Mouse (Mus musculus) T-cell, adult 66 days (primary cell): ENCODE measurements around the gene Slc16a2. TPM values are rescaled to one million over a fixed set of nuclear protein-coding genes. Genes with fewer than 3 reads are reported as not detected.

ENCODE experiments used
- total RNA-seq, 2 experiments: library from RNA; stranded (reverse); gene quantifications; 3 replicates in 1 of 2; 4 replicates in 1 of 2; pipeline ENCODE4 v1.2.4; 2023

Gene Slc16a2
- under 1 TPM; 0.41 to 0.92 TPM for total RNA-seq

DNA sequence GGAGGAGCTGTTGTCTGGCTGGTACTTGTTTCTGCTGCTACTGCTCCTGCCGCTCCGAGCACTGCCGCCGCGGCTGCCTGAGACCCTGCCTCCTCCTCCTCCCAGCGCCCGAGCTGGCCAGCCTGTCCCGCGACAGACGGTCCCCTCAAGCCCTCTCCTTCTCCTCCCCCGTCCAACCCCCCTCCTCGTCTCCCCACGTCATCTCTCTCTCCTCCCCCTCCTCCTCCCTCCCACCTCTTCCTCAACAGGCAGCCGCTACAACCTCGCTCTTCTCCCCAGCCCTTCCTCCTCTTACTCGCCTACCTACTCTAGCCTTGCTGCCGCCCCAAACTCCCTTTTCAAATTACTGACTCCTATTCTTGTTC is at the start of gene Slc16a2:
TSS of gene Slc16a2 (minus strand) at position 152 of the 365 bp plus-strand sequence.

Other genes with a start within 250 kb of the Slc16a2 start
- not detected for gene Zcchc13, start 191.4 kb downstream of the Slc16a2 start, total RNA-seq
- 100 to 1,000 TPM in 1 of 2 experiments, 10 to 100 TPM in 1; 90.0 to 109 TPM for gene Rlim, start 159.3 kb upstream of the Slc16a2 start, total RNA-seq